Mouse (Mus musculus): ENCODE results near the gene Rplp2.
A peak's percentile ranks its signal among the peaks of the same experiment; 100 is the strongest.

Rplp2 gene

DNA sequence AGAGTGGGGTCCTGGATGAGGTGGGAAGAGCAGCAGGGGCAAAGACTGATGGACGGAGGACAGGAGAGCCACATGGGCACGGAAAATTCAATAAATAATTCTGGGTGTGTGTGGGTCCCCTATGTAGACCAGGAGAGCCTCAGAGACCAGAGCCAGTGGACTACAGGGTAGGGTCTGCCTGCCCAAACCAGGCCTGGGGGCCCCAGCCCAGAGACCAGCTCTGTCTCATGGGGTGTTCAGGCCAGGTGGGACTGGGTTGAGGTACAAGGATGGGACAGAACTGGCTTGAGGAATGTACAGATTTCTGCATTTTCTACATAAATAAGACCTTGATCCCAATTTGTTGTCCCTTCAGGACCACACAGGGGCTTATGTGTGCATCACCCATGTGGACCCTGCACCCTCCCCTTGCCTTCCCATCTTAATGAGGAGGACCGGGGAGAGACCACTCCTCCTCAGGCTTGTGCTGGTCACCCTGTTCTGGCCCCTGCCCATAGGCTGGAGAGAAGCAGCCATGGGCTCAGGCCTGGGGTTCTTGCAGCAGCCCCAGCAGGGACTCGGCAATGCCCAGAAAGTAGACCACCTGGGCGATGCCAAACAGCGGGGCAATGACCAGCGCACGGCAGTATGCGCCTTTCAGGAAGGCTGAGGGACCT lies 16.5 kb upstream of the Rplp2 start:
- no peak for DNase-seq (ENCODE audit: low spot score in 2 of 2)

DNA sequence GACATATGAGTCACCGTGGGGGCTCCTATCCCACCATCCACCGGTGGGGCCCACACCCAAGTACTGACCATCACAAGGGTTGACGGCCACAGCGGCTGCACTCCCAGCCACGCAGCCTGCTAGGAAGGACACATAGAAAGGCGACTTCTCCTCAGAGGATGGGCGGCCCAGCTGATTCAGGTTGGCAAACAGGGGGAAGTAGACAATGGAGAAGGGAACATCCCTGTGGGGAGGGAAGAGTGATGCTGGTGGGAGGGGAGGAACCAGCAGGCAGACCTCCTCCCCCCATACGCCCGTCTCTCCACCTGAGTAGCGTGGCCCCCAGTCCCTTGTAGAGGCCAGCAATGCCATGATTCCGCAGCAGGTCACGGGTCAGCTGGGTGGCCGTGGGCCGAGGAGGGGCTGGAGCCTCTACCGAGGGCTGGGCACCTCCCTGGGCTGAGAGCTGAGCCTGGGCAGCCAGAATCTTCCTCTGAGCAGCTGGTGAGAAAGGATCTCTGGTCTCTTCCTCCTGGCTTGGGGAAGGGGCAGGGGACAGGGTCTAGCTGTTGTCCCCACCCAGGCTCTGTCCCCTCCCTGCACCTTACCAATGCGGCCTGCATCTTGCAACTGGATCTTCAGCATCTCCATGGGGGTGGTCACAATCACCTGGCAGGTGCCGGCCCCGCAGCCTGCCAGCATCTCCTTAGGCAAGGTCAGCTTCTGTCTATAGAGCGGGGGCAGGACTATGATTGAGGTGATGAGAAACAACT lies 15.6 kb upstream of the Rplp2 start:
- DNase-seq (ENCODE audit: low spot score in 2 of 2), result no peak

DNA sequence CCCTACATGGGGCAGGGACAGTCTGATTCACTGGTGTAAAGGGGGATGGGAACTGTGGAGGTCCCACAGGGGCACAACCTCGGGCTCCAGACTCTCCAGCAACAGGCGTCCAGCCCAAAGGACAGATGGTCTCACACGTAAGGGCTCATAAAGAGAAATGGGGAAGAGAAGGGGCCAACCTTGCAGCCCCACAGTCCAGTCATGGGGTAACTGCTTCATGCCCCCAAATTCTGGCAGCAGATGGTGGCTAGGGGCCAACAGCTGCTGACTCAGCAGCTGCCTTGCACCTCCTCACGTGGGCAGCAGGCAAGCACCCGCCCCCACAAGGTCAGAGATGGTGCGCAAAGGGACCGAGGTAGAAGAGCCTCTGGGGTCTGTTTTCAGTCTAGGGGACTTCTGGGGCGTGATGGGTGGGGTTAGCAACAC lies 15.0 kb upstream of the Rplp2 start:
- no peak for DNase-seq (ENCODE audit: low spot score in 2 of 2)

DNA sequence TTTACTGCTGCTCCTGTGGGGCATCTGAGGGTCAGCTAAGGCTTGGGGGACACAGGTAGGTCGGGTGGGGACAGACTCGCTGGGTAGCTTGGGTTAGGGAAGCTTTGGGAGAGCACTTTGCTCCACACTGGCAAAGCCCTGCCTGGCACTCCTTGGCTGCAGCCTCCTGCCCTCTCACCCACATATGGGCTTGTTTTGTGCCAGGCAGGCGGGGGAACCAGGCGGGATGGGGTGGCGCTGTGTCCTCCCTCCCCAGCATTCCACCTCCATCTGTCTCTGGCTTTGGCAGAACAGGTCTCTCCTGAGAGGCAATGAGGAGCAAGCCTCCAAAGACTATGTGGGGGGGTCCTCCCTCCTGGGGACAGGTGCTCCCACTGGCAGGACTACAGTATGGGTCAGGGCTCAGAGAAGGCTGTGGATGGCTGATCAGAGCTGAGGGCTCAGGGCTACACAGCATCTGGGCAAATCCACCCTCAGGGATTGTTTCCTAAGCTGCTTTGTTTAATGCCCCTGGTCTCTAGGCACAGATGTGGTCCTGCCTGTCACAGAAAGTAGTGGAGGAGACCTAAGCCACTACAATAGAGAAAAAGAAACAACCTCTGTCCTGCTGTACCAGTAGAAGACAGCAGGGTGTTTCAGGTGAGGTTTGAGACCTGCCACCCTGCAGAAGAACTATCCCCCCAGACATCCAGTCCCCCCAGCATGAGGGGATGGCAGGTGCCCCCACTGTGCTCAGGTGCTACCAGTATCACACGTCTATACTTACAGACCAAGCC lies 14.2 kb upstream of the Rplp2 start:
- DNase-seq (ENCODE audit: low spot score in 2 of 2), result no peak

DNA sequence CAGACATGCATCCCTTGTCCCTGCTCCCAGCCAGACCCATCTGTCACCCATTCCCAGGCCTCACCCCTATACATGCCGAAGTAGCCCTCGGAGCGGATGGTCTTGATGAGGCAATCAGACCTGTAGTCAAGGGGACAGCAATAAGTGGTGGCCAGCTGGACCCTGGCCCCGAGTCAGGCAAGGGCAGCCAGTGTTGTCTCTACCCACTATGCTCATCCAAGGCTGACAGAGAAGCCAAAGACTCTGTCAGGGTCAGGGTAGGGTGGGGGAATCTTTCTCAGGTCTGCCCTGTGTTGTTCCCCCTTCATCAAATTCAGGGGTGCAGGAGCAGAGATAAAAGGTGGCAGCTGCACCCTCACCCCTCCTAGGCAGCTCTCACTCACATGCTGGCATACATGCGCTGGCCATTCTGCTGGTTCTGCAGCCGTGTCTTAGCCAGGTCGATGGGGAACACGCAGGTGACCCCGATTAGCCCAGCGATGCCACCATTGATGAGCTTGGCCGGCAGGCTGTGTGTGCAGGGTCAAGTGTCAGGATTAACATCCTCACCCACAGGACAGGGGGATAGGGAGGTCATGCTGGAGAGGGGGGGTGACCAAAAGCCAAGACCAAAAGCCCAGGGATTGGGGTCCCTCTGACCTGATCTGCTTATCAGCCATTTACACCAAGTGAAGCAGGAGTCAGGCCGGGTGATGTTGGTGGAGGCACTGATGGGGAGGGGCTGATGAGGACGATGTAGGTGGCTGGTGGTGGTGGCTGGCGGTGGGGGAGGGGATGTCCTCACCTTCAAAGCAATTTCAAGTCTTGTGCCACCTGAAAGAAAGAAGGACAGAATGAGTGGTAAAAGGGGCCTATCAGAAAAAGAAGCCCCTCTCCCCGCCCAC lies 13.4 kb upstream of the Rplp2 start:
- DNase-seq (ENCODE audit: low spot score in 2 of 2), result no peak

DNA sequence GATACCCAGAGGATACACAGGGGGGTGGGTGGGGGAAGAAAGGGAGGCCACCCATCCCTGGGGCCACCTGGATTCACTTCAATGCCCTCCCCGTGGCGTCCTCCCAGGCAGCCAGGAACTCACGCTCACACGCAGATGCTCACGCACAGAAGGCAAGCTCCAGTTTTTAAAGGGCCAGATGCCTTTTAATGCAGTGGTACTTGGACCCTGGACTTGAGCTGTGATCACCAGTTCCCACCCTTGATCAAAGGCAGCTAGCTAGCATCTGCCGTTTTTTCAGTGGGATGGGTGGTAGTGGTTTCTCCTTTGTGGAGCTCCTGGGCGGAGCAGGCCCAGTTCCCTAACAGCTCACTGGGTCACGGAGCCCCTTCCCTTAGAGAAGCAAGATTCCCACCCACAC lies 12.7 kb upstream of the Rplp2 start:
- no peak for DNase-seq (ENCODE audit: low spot score in 2 of 2)

DNA sequence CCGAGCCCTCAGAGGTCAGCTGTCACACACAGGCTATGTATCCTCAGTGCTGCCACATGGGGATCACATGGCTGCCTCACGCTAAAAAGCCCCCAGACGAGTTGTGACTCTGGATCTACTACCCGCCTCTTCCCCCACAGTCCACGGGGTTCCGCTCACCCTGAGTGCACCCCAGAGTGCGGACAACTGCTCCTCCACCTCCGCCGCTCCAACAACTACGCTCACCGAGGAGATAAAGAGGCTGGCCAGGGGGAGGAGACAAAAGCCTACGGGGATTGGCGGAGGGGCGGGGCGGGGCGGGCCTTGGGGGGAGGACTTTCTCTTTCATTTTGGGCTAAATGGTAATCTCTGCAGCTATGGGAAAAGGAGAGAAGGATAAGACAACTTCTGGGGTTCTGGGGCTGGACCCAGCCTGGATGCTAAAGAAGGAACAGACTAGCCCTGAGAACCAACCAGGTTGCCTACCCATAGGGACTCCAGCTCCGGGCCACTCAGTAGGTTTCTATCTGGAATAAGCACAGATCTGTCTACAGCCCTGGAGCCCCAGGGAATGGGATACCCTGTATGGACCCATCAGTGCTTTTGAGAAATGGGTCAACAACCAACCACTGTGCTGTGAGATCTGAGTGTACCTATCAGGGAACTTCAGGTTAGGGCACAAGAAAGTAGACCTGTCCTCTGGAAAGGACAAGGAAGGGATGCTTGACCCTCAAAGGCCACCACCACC lies 11.9 kb upstream of the Rplp2 start:
- DNase-seq (ENCODE audit: low spot score in 2 of 2), result peak; percentile 49 to 54

DNA sequence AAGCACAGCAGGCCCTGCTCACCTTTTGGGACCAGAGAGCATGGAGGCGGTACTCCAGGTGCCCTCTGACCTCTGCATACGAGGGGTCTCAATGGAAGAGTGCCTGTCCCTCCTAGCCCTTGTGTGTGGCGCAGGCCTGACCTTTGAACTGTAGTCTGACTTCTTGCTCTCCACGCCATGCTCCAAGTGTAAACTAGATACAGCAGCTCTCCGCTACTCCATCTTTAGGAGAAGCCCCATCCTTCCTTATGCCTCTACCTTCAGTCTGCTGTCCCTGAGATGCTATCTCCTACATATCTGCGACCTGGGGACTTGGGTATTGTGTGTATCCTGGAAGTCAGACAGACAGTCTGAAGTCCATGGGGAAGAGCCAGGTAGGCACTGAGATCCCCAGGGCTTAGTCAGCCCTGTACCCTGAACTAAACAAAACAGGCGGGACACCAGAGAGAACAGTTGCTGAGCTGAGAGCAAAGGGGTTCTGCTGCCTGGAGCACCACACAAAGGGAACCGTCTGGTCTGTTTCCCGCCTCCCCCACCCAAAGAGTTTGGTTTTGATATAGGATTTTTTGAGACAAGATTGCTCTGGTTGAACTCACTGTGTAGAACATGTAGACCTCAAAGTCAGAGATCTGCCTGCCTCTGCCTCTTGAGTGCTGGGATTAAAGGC lies 11.2 kb upstream of the Rplp2 start:
- no peak for DNase-seq (ENCODE audit: low spot score in 2 of 2)

DNA sequence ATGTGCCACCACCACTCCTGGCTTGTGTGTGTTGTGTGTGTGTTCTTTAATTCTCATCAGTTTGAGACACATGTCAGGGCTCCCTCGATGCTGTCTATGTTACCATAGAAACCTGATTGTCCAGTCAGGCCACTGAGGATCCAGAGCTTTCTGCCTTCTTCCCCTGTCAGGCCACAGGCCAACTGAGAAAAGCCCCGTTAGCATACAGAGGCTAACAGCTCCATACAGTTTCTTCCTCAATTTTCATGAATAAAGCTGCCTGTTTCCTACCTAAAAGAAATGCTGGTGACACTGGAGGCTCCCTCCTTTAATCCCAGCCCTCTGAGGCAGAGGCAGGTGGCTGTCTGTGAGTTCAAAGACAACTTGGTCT lies 10.7 kb upstream of the Rplp2 start:
- DNase-seq (ENCODE audit: low spot score in 2 of 2), result no peak

DNA sequence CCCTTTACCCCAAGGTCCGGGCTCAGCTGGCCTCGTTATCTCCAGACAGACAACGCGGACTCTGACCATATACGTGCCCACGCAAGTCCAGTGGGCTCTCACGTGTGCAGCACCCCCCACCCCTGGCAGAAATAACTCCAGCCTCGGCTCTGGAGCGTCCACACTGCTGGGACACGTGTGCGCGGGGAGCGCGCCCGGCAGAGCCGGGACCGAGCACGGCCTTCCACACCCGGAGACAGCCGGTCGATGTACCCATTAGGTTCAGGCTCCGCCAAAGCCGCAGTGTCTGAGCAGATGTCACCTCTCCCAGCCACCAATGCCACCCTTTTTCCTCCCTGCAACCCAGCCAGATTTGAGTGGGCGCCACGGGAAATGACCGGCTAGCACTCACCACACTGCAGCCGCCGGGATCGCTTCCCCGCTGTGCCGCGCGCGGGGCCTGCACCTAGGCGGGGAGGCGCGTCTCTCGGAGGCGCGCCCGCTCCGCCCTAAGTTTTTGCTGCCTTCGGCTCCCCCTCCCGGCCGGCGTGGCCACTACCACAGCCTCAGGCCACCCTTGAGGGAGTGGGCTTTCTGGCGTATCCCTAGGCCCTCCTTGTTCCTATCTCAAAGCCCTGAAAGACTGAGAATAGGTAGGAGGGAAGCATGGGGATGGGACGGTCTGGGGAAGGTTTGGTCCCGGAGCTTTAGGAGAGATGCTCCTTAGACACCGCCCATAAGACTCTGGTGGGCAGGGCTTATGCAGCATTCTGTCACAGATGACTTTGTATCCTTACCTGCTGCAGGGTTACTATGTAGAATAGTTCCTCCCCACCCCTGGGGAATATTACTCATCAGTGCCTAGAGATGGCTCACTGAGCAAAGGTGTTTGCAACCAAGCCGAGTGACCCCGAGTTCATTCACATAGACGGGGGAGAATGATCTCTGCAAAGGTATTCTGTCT lies 9.7 kb upstream of the Rplp2 start, which contains the start of gene Slc25a22:
Slc25a22 (minus strand) TSS at position 715 of the 943 bp plus-strand sequence.
- DNase-seq (ENCODE audit: low spot score in 2 of 2), result peak; percentile 69 to 79

DNA sequence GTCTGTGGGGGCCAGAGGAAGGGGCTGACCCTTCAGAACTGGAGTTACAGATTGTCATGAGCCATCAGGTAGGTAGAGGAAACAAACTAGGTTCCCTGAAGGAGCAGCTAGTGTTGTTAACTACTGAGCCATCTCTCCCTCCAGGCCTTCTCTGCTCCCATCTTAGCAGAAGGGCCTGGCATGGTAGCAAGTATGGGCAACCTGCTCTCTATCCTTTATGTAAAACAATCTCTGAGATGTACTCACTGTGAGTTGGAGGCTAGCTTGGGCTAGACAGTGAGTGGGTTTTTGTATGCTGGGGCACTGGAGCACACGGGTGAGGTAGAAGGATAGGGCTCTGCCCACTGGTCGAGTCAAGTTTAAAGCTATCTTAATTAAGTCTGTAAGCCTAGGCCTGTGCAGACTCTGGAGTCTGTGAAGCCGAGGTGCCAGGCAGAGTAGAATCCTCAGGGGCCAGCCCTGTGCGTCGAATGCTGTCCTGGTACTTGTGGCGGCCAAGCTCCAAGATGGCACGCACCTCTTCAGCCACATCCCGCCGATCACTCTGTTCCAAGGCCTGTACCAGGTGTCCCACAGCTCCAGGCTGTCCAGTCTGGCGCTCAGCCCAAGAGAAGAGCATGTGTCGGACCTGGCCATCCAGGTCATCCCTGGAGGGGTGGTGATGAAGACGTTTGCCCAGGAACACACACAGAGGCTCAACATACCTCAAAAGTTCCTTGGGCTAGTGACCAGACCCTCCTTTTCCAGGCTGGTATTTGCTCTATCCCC lies 8.8 kb upstream of the Rplp2 start:
- no peak for DNase-seq (ENCODE audit: low spot score in 2 of 2)

DNA sequence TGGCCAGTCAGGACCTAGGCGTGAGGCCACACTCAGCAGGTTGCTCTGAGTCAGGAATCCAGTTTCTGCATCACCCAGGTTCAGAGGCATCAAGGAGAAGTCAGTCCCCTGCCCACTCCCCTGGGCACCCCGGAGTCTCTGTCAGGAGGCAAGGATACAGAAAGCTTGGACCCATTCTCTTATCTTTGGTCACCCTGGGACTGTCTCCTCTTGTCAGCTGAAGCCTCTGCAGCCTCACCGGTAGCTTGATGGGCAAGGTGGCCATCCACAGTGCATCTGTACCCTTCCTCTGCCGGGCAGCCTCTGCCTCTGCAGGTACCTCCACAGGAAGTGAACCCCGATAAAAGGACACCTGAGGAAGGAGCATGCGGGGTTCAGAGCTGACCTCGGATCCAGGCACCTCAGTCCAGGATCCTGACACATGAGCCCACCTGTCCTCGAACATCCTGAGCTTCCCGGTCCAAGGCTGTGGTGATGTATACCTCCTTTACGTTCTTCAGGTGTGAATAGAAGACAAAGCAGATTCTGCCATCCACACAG lies 8.0 kb upstream of the Rplp2 start:
- no peak for DNase-seq (ENCODE audit: low spot score in 2 of 2)

DNA sequence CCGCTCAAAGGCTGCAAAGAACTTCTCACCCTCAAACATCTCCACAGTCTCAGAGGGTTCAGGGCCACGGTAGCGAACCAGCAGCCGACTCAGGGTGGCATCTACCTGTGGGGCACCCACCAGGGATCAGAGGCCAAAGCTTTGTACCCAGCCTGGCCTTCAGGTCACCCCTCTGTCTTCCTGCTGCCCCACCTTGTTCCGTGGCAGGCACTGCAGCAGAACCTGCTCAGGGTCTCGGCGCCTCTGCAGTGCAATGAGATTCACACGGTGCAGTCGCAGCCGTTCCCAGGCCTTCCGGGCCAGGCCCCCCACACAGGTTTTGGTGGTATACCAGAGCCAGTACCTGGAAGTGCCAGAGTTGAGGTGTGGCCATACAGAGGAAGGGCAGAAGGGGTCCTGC lies 7.4 kb upstream of the Rplp2 start:
- no peak for DNase-seq (ENCODE audit: low spot score in 2 of 2)

DNA sequence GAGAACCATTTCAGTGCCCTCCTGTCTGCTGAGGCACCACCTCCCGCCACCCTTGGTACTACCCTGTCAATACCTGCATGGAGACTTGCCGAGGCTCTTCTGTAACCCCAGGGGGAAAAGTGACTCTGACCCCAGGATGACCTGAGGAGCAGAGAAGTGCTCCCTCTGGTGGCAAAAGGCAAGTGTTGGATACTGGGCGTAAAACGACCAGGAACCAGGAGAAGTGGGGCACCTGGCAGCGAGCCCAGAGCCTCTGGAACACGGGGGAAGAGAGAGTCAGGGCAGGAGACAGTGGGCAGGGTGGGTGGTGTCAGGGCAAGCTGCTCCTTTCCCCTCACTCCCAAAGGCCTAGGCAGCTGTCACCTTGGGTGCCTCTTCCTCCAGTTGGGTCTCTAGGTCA lies 6.6 kb upstream of the Rplp2 start:
- DNase-seq (ENCODE audit: low spot score in 2 of 2), result peak in 1 of 2 experiments; percentile 52

DNA sequence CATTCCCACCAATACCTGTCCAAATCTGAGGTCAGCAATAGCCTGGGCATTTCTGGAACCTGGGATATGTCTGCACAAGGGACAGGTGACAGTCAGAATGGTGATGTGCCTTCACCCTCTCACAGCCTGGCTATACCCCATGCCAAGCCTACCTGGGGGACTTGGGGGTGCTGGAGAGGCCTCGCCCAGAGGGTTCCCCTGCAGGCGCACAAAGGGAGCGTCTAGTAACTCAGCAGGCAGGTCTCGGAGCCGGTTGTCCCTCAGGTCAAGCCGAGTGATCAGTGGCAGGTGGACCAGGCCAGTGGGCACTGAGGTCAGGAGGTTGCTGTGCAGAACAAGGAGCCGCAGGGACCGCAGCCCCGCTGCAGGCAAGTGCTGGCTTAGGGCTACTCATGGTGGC lies 5.7 kb upstream of the Rplp2 start:
- no peak for DNase-seq (ENCODE audit: low spot score in 2 of 2)

DNA sequence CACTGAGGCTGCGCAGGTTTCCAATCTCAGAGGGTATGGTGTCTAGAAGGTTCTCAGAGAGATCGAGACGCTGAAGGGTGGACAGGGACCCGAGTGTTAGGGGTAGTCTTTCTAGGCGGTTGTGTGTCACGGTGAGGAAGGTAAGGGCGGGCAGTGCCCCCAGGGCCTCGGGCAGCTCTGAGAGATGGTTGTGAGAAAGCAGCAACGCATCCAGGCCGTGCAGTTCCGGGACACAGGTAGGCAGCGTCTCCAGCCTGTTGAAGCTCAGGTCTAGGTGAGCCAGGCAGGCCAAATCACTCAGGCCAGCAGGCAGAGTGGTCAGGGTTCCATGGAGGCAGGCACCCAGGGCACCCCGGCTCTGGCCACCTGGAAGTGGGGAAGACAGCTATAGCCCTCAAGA lies 5.0 kb upstream of the Rplp2 start:
- DNase-seq (ENCODE audit: low spot score in 2 of 2), result no peak

DNA sequence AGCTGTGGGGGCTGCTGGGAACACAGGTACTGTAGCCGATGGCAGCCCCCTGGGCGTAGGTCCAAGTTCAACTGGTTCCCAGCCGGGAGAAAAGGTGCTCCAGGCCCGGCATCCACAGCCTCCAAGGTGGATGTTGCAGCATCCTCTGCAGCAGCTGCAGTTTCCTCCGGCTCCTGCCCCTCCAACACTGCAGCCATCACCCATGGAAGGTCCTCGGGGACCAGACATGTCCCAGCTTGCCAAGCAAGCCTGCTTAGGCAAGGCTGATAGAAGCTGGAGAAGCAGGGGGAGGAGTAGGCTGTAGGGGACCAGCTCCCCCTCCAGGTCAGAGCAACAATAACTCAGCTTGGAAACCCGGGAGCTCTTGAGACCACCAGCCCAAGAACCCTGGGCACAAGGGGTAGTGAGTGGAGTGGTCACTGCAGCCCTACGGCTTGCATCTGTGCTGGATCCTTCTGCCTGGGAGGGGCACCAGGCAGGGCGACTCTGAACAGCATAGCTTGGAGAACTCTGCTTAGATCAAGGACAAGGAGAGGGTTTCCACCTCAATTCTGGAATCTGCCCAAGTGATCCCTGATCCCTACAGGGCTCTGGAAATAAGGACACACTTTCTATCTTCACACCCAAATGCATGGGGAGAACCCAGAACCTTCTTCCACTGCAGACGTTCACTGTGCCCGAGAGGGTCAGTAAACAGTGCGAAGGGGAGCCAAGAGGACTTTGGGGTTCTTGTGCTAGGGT lies 3.9 kb upstream of the Rplp2 start:
- DNase-seq (ENCODE audit: low spot score in 2 of 2), result no peak

DNA sequence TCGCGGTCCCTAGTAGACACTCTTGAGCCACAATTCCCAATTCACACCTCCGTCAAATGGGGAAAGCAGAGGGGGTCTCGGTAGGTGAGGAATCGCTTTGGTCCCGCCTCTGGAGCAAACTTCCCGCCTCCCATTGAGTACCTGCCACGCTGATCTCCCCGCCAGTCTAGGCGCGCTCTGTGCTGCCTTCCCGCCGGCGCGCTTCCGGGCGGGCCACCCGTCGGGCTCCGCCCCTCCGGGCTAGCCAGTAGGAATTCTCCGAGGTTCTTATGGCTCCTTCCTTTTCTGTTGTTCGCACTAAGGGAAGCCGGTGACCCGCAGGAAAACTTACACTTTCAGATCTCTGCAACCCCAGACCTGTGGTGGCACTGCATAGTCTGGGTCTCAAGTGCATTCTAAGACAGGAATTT lies 3.3 kb upstream of the Rplp2 start, which contains the start of gene Pidd1:
Pidd1 (minus strand) TSS at position 198 of the 410 bp plus-strand sequence.
- no peak for DNase-seq (ENCODE audit: low spot score in 2 of 2)

Data from natural killer cell, adult 2 months (primary cell).